Mouse (Mus musculus) heart, postnatal 14 days (tissue): ENCODE results near the gene Elane. TPM values are rescaled to one million over a fixed set of nuclear protein-coding genes. Genes with fewer than 3 reads are reported as not detected.
"Not testable (repeated sequence)": the region's sequence is repeated elsewhere in the genome, so short reads cannot be mapped to it uniquely, and the experiment has no call there.

Source experiments
- DNase-seq, 2 experiments: peaks; one replicate each; pipeline ENCODE4 v3.0.0; 2021 to 2022
- intact Hi-C: fragments of 180-260 bp; cut with DNase I; formaldehyde crosslinking; loops from one replicate; pipeline ENCODE4 v1.15.1; 2025
- total RNA-seq, 2 experiments: library from RNA; stranded (reverse); gene quantifications; 2 replicates each; pipeline ENCODE4 v1.2.3; 2021

Gene Elane
- total RNA-seq, 2 experiments from 2014 or later, result not detected

DNA sequence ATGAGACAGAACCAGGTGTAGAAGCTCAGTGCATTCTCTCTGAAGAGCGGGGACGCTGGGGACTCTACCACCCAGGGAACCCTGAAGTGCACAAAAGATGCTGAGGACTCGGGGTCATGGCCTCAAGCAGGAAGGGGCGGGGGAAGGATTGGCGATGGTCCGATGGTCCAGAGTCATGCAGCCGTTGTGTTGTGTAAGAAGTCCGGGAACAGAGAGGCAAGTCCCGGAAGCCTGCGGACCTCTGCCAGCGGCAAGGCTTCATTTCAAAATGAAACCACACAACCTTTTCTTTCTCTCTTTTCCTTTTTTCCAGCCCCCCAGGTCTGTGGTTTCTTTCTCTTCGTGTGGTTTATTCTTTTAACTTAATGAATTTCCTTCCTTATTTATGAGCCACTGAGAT lies 8.3 kb upstream of the Elane start:
- DNase-seq, result peak; percentile 46 to 53
- intact Hi-C loops, result no loop called here

GRCm38 (mm10) chr10:79879527-79879926 lies 6.5 kb upstream of the Elane start:
- DNase-seq, result no peak
- intact Hi-C loops, result no loop called here

- intact Hi-C loops, result no loop called here
- DNase-seq, result no peak
These were observed 5.3 kb upstream of the Elane start for GRCm38 (mm10) chr10:79880721-79881120.

- no peak for DNase-seq
- intact Hi-C loops, result loop anchor here (2.0 kb wide), 2 partner anchors 41 to 47 kb away; no protein-coding TSS in a partner anchor
These were observed 4.1 kb upstream of the Elane start for GRCm38 (mm10) chr10:79881981-79882380.

DNA sequence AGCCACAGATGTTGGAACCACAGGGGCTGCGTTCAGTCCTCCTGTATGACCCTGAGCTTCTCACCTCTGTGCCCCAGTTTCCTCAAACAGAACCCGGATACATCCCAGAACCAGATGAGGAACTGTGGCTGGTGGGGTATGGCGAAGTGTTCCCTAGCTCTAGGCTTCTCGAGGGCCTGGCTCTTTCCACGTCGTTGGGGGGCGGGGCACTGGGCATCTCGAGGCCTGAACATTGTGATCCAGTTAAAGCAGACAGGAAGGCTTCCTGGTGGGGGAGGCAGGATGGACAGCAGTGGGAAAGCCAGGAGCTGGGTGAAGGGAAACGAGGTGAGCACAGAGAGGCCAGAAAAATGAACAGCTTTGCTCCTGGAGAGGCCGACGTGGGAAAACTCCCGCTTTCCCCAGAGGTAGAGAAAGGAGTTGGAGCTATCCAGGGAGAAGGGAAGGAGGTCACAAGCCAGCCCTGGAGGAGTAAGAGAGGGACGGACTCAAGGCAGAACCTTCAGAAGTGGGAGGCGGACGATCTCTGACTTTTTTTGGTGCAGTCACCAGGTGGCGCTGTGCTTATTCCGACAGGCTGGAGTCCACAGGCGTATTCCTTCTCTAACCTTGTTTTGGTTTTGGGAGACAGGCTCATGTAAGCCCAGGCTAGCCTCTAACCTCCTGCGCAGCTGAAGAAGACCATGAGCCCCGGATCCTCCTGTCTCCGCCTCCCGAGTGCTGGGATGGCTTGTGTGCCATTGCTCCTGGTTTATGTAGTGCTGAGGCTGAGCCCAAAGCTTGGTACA lies 2.6 kb upstream of the Elane start:
- intact Hi-C loops, result loop anchor here (2.0 kb wide), 2 partner anchors 39 to 49 kb away; no protein-coding TSS in a partner anchor
- DNase-seq, result peak; percentile 82 to 89

DNA sequence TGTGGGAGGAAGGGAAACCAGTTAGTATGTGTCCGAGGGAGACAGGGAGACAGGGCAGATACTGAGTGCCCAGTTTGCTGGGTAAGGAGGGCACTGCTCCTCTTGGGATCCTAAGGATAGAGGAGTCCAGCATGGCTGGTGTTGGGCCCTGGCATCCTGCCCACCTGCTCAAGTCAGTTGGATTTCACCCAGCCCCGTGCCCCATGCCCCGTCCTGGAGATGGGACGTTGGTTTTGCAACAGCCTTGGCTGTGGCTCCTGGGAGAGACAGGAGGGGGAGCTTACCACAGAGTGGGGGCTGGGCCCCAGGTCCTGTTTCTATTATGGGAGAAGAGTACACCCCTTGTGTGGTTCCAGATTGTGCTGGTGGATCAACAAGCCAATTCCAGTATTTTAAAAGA lies 1.6 kb upstream of the Elane start:
- peak; percentile 75 to 77 for DNase-seq
- intact Hi-C loops, result no loop called here

- intact Hi-C loops, DNase-seq: not testable (repeated sequence)
These were observed 1.1 kb upstream of the Elane start for GRCm38 (mm10) chr10:79884938-79885337.

DNA sequence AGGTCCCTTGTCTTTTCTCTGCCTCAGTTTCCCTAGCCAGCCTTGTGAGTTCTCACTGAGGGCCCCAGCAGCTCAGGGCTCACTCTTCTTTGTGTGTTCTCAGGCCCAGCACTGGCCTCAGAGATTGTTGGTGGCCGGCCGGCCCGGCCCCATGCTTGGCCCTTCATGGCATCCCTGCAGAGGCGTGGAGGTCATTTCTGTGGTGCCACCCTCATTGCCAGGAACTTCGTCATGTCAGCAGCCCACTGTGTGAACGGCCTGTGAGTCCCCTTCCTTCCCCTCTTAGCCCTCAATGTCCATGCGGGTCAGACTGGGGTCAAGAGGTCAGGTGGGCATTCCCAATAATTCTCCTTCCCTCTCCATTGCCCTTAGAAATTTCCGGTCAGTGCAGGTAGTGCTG lies 564 bp downstream of the Elane start:
- no peak for DNase-seq
- intact Hi-C loops, result no loop called here

- intact Hi-C loops, result no loop called here
- no peak for DNase-seq
These were observed 3.3 kb downstream of the Elane start for GRCm38 (mm10) chr10:79889386-79889785.

DNA sequence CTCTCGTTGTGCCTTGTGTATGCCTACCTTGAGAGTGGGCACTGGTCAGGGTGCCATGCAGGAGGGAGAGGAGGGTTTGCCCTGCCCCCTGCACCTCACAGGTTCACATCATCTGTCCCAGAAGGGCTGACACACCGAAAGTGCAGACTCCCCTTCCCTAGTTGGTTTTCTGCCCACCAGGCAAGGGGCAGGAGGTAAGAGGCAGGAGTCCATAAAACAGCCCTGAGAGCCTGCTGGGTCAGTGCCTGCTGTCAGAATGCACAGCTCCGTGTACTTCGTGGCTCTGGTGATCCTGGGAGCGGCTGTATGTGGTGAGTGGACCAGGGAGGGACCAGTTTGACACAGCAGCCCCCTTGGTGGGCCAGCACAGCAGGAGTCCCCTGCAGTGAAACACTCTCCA lies 4.6 kb downstream of the Elane start, which contains the start of gene Cfd:
Gene Cfd (plus strand): TSS at position 184 of the 400 bp plus-strand sequence.
- intact Hi-C loops, result no loop called here
- DNase-seq, result no peak

- intact Hi-C loops, result loop anchor here (1.0 to 2.0 kb wide), 3 partner anchors 33 to 64 kb away; no protein-coding TSS in a partner anchor
- peak; percentile 80 to 83 for DNase-seq
These were observed 6.5 kb downstream of the Elane start for GRCm38 (mm10) chr10:79892451-79893118.

DNA sequence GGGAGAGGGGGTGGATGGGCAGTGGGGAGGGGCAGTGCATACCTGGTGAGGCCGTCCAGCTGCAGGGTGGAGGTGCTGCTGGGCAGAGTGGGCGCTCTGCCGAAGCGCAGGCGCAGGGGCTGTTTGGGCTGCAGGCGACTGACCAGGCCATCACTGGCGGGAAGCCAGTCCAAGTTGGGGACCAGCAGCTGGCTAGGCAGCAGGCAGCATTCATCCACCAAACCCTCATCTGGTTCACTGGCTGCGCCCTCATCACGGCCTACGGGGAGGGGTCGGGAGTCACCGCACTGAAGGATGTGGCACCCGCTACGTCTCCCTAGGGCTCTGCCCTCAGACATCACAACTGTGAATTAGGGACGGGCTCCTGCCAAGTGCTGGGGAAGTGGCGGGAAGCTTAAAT lies 10.3 kb downstream of the Elane start:
- DNase-seq, result no peak
- intact Hi-C loops, result no loop called here

DNA sequence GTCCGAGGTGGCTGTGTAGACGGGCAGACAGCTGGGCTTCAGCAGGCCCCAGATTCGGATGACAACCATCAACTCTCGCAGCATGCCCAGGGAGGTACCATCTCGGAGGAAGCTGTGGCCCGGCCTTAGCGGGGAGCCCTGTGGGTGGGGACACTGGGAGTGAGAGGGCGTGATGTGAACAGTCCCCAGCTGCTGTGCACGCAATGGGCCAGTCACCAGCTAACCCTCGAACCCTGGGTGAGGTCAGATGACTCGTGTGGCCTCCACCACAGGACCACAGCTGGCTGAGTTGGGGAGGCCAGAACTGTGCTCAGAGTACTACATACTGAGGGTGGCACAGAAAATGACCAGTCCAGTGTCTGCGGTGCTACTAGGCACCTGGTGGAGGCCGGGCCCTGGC lies 10.8 kb downstream of the Elane start:
- intact Hi-C loops, result no loop called here
- DNase-seq, result no peak

- intact Hi-C loops, result no loop called here
- DNase-seq, result no peak
These were observed 11.5 kb downstream of the Elane start for GRCm38 (mm10) chr10:79897316-79898245.

- intact Hi-C loops, result no loop called here
These were observed 14.9 kb downstream of the Elane start for GRCm38 (mm10) chr10:79900951-79901410.

GRCm38 (mm10) chr10:79906712-79907111 lies 20.7 kb downstream of the Elane start:
- no peak for DNase-seq
- intact Hi-C loops, result no loop called here

More at GRCm38 (mm10) chr10:79900951-79901410, 14.9 kb downstream of the Elane start:
- DNase-seq, result no peak

GRCm38 (mm10) chr10:79907415-79907814 lies 21.4 kb downstream of the Elane start:
- DNase-seq, result no peak
- intact Hi-C loops, result no loop called here

DNA sequence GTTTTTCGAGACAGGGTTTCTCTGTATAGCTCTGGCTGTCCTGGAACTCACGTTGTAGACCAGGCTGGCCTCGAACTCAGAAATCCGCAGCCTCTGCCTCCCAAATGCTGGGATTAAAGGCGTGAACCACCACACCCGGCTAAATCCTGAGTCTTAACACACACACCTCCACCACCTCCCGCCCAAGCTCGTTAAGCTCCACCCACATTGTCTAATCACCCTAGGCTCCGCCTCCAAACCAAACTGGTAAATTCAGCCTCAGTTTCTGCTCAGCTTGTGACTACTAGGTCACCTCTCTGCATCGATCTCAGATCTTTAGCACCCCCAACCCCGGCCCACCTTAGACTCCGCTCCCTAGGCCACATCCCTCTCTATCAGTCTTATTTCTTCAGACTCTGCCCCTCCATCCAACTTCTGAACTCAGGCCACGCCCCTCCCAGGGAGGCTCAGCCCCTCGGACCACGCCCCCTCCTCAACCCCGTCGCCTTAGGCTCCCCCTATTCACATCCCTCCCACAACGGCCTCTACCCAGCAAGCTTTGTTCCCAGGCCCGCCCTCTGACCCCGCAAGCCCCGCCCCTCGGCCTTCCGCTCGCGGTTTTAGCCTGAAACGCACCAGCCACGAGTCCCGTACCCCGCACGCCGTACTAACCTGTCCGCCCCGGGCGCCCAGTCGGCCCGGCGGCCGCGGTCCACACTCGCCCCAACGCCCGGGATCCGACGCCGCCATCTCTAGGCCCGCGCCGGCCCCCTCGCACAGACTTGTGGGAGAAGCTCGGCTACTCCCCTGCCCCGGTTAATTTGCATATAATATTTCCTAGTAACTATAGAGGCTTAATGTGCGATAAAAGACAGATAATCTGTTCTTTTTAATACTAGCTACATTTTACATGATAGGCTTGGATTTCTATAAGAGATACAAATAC lies 22.4 kb downstream of the Elane start, which contains the start of gene Med16:
Gene Med16 (minus strand): TSS at position 757 of the 925 bp plus-strand sequence.
- peak; percentile 93 to 96 for DNase-seq
- intact Hi-C loops, result no loop called here
